Mouse (Mus musculus): ENCODE results near the gene 2310030G06Rik. TPM values are rescaled to one million over a fixed set of nuclear protein-coding genes. Genes with fewer than 3 reads are reported as not detected.

The 2310030G06Rik gene
- not detected for polyA plus RNA-seq (2017; shearing (Covaris generic))

GRCm38 (mm10) chr9:50746214-50746677 is at the start of gene 2310030G06Rik:
2310030G06Rik (minus strand) TSS chr9:50746536.

GRCm38 (mm10) chr9:50774991-50775612 is 28.8 kb upstream of the 2310030G06Rik start, which contains the start of the genes Alg9 and 1110032A03Rik:
Alg9 (plus strand) TSS chr9:50775019.
1110032A03Rik (minus strand) TSS chr9:50775520.

GRCm38 (mm10) chr9:50768107-50769002 is 22.0 kb upstream of the 2310030G06Rik start, which contains the start of gene Fdxacb1:
Fdxacb1 (plus strand) TSS chr9:50768236.

GRCm38 (mm10) chr9:50752054-50752602 is 5.8 kb upstream of the 2310030G06Rik start, which contains the start of gene Hspb2:
Hspb2 (minus strand) TSS chr9:50752354.

GRCm38 (mm10) chr9:50751323-50751722 is 5.0 kb upstream of the 2310030G06Rik start, which contains the start of gene Cryab:
Cryab (plus strand) TSS chr9:50751325.

GRCm38 (mm10) chr9:50738914-50739870 is 7.1 kb downstream of the 2310030G06Rik start, which contains the start of gene Dixdc1:
Dixdc1 (minus strand) TSS chr9:50739517.

Other genes starting within 250 kb of the 2310030G06Rik start
- 100 to 1,000 TPM; 127 to 128 TPM for gene Pts, start 217.8 kb downstream of the 2310030G06Rik start, polyA plus RNA-seq (2017; shearing (Covaris generic))
- gene Il18, start 191.7 kb downstream of the 2310030G06Rik start, polyA plus RNA-seq (2017; shearing (Covaris generic)): 1 to 10 TPM; 3.9 to 7.6 TPM
- gene Bco2, start 191.4 kb downstream of the 2310030G06Rik start, polyA plus RNA-seq (2017; shearing (Covaris generic)): under 1 TPM; 0.82 TPM
- gene Tex12, start 185.2 kb downstream of the 2310030G06Rik start, polyA plus RNA-seq (2017; shearing (Covaris generic)): under 1 TPM in 1 of 2 experiments, not detected in 1; 0.16 TPM
- gene Sdhd, start 142.7 kb downstream of the 2310030G06Rik start, polyA plus RNA-seq (2017; shearing (Covaris generic)): 100 to 1,000 TPM; 189 to 227 TPM
- 100 to 1,000 TPM; 123 to 129 TPM for gene Timm8b, start 142.6 kb downstream of the 2310030G06Rik start, polyA plus RNA-seq (2017; shearing (Covaris generic))
- 1 to 10 TPM in 1 of 2 experiments, not detected in 1; 1.3 TPM for gene Pih1d2, start 129.2 kb downstream of the 2310030G06Rik start, polyA plus RNA-seq (2017; shearing (Covaris generic))
- gene Nkapd1, start 129.1 kb downstream of the 2310030G06Rik start, polyA plus RNA-seq (2017; shearing (Covaris generic)): 10 to 100 TPM; 25.5 to 30.3 TPM
- gene Dlat, start 86.8 kb downstream of the 2310030G06Rik start, polyA plus RNA-seq (2017; shearing (Covaris generic)): 10 to 100 TPM; 36.7 to 38.2 TPM
- under 1 TPM; 0.20 to 0.22 TPM for gene Dixdc1, start 7.0 kb downstream of the 2310030G06Rik start, polyA plus RNA-seq (2017; shearing (Covaris generic))
- gene Cryab, start 4.8 kb upstream of the 2310030G06Rik start, polyA plus RNA-seq (2017; shearing (Covaris generic)): not detected
- gene Hspb2, start 5.8 kb upstream of the 2310030G06Rik start, polyA plus RNA-seq (2017; shearing (Covaris generic)): under 1 TPM in 1 of 2 experiments, not detected in 1; 0.84 TPM
- gene Fdxacb1, start 21.7 kb upstream of the 2310030G06Rik start, polyA plus RNA-seq (2017; shearing (Covaris generic)): 1 to 10 TPM; 6.7 to 9.7 TPM
- 10 to 100 TPM; 15.9 to 21.5 TPM for gene Alg9, start 28.5 kb upstream of the 2310030G06Rik start, polyA plus RNA-seq (2017; shearing (Covaris generic))
- 10 to 100 TPM; 10.1 to 14.5 TPM for gene 1110032A03Rik, start 29.0 kb upstream of the 2310030G06Rik start, polyA plus RNA-seq (2017; shearing (Covaris generic))
- gene Ppp2r1b, start 98.8 kb upstream of the 2310030G06Rik start, polyA plus RNA-seq (2017; shearing (Covaris generic)): 10 to 100 TPM; 73.9 to 89.8 TPM

All from activated CD4-positive, CD25-positive, alpha-beta regulatory T cell (primary cell).